Mouse (Mus musculus): ENCODE results near the gene 1700125H20Rik.
"Not testable (repeated sequence)": the region's sequence is repeated elsewhere in the genome, so short reads cannot be mapped to it uniquely, and the experiment has no call there.

1700125H20Rik gene

DNA sequence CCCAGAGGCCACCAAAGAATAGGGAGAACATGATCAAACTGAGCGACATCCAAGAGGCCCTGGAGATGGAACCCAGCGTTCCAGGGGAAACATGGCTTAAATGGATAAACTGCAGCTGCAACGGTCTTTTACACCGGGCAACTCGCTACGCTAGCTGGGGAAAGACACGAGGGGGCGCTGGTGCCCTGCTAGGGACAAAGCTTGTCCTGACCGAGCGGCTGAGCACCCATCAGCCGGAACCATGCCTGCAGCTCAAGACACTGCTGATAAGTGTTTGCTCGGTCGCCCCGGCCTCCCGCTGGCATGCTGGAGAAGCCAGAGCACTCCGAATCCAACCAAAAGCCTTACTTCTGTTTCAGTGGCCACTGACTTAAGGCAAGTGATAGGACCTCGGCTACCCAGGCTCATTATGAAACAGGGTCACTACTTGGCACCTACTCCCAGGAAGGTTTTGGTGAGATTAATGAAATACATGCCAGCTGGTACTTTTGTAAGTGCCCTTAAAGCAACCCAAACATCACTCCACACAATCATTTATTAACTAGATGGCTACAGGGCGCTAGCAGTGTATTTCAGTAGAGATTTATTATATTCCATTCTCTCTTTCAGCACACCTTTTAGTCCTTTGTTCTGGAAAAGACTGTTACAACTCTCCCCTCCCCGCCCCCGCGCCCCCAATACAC, at the start of gene 1700125H20Rik:
1700125H20Rik (plus strand) TSS at position 347 of the 683 bp plus-strand sequence.
- peak; percentile 96 for DNase-seq

DNA sequence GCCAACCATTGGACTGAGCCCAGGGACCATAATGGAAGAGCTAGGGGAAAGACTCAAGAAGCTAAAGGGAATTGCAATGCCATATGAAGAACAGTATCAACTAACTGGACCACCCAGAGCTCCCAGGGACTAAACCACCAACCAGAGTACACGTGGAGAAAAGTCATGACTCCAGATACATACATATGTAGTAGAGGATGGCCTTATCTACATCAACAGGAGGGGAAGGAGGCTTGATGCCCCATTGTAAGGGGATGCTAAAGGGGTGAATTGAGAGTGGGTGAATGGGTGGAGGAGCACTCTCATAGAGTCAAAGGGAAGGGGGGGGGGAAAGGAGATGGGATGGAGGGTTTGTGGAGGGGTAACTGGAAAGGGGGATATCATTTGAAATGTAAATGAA, 48.1 kb upstream of the 1700125H20Rik start:
- no peak for DNase-seq

DNA sequence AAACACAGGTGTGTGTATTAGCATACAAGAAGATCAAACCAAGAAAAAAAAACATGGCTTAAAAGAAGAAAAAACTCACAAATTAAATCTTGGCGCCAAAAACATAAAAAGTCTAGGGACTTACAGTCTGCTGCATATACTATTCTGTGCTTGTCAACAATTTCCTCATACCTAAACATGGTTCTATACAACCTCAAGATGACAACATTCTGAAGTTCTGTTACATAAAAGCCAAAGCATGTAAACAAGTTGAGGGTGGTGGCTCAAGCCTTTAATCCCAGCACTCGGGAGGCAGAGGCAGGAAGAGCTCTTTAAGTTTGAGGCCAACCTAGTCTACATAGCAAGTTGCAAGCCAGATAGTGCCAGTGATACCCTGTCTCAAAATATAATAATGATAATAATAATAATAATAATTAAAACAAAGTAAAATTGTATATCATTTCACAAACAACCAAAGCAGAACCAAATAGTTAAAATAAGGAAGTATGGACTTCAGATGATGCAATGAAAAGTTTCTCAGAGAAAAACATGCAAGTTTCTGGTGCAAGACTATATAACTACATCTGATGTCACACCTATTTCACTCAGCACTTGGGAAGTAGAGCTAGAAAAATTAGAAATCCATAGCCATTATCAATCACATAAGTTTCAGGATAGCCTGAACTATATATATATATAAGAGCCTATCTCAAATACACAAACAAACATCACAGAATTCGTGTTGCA, 46.8 kb upstream of the 1700125H20Rik start:
- DNase-seq, result no peak

DNA sequence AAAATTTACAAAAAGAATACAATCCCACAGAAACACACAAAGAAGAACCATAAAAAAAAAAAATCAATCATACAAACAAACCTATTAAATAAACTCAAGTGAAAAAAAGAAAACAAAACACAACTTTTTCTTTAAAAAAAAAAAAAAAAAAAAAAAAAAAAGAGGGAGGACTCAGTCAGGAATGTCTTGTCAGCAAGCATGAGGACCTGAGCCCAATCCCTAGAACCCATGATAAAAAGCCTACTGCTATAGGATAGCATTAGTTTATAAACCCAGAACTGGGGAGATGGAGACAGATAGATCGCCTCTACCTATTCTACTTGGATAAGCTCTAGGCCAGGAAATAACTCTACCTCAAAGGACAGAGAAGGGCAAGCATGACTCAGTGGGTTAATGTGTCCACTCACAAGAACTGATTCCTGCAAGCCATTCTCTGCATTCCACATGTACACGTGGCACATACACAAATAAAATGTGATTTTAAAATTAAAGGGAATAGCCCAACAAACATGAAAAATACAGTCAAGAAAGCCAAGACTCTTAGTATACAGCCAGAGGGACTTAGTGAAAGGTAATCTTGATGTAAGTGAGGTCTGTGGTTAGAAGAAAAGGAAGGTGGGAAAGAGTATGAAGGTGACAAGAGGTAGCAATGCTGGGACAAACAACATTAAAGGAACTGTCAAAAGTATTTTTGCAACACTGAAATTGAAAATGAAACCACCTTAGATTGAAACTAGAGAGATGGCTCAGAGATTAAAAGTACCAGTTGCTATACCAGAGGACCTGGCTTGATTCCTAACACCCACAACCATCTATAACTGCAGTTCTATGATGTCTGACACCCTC, 43.7 kb upstream of the 1700125H20Rik start:
- no peak for DNase-seq

DNA sequence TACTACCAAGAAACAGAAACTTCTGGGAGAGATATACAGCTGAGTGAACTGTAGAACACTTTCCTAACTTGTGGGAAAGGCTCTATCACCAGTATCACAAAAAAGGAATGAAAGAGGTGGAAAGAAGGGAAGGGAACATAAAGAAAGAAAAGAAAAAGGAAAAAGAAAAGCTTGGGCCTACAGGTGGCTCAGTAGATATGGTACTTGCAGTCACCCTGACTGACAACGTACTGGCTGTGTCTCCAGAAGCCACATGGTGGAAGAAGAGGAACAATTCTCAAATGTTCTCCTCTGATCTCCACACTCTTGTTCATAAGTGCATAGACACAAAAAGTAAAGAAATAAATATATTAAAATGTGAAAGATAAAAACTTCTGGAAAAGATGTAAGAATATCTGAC, 41.3 kb upstream of the 1700125H20Rik start:
- DNase-seq, result no peak

DNA sequence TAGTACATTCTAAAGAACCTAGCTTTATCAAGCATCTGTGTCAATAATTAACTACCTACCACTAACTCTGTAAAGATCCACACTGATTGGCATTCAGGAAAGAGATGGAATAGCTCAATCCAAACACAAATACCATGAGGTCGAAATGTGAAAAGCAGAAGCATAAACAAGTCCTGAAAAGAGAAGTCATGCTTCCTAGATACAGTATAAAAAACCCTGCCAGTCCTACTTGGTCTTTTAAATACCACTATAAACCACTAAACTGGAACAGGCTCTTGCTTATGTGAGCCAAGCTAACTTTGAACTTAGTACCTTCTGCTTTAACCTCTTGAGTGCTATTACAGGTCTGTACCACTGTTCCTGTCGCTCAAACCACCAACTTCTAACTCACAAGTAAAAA, 38.7 kb upstream of the 1700125H20Rik start:
- DNase-seq, result no peak

DNA sequence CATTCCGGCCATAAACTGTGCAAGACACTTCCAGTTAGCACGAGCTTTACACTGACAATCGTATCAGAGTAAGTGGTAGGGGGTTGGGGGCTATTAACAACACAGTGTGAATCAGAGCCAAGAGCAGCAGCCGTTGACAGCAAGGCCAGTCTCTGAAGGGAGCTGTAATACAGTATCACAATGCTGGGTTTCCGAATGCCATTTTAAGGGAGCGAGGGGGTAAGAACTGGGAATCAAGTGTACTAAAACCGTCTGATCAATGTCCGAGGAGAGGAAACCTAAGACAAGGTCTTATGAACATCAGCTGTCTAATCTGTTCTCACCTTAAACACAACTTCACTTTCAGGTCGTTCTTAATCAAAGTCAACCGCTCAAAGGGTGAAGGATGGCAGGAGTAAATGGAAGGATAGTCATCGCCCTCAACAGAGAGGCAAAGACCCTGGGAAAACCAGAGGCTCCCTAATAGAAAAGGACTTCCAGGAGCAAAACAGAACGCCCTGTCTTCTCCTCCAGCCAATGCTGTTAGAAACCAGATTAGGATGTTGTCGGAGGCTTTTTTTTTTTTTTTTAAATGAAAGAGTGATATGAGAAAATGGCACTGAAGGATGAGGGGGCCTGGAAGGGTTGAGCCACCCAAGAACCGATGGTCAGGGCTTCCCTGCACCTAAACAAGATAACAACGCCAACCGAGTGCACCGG, 31.3 kb upstream of the 1700125H20Rik start:
- peak; percentile 21 for DNase-seq

DNA sequence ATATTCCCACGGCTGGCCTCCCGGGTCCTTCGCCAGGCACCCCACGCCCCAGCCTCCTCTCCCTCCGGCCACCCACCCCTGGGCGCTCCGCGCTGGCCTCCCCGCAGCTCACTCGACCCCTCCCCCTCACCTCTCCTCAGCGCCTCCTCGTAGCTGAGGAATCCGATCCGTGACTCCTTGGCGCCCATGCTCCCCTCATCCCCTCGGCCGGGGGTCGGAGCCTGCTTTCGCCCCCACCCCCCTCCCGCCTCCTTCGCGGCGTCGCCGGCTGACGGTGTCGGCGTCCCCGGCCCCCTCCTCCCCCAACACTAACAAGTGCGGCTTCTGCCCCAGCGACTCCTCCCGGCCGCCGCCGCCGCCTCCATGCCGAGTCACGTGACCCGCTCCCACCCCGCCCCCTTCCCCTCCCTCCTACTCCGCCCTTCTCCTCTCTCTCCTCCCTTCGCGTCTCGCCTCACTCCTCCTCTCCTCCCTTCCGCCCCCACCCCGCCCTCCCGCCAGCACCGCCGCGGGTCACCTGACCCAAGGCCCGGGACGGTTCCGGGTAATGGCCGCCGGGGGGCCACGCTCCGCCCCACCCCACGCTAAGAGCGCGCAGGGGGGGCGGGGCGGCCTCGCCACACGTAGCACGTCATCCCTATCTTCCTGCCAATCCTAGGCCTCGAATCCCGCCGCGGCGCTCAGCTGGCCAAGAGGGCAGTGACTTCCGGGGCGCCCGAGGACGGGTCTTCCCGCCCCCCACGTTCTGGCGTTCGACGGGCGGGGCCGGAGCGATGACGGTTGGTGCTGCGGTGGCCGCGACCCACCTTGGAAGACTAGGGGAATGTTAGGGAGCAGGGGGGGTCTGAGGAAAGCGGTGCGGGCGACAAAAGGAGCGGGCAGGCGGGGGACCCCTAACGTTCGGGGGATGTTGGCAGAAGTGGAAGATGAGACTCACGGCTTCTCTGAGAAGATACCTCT, 30.3 kb upstream of the 1700125H20Rik start, which contains the start of gene Usp32:
Usp32 (minus strand) TSS at position 581 of the 960 bp plus-strand sequence.
- DNase-seq, result peak; percentile 98

DNA sequence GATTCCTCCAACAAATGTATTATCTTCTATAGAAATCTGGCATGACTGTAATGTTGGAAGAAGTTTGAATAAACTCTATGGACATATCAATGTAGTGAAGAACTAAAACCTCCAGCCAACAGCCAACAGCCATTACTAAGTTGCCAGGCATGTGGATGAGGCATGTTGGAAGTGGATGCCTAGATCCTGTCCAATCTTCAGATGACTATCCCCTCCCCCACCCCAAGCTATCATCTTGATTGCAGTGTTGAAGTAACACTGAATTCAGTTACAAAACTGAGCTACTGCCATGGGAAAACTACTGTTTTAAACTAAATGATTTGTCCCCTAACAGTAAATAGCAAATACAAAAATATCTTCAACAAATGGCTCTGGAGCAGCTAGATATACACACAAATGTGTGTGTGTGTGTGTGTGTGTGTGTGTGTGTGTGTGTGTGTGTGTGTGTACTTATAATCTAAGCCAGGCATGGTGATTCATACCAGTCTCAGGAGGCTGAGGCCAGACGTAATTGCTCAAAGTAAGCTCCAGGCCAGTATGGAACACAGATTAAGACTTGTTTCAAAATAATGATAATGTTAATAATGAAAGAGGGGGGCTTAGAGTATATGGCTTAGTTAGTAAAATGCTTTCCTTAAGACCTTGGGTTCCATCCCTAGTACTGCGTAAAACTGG, 17.8 kb upstream of the 1700125H20Rik start:
- no peak for DNase-seq

DNA sequence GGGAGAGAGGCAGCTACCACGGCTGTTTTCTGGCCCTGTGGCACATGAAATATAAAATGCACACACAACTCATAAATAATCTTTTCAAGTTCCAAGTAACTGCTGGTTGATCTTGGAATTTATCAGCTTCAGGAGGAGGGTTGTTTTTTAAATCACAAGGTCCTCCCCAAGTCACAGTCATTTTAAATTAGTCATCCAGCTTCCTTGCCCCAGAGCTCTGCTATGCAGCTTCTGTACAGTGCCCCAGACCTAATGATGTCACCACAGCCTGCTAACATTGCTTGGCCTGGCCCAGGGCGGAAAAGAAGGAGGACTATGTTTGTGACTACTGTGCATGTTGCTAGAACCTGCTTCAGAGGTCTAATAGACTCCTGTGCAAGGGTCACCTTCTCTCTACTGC, 12.9 kb upstream of the 1700125H20Rik start:
- DNase-seq, result no peak

DNA sequence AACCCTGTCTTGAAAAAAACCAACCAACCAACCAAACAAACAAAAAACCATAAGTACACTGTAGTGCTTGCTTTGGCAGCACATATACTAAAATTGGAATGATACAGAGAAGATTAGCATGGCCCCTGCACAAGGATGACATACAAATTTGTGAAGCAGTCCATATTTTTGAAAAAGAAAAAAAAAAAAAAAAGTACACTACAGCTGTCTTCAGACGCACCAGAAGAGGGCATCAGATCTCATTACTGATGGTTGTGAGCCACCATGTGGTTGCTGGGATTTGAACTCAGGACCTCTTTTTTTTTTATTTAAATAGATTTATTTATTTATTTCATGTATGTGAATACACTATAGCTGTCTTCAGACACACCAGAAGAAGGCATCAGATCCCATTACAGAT, 7.2 kb upstream of the 1700125H20Rik start:
- not testable (repeated sequence) for DNase-seq

DNA sequence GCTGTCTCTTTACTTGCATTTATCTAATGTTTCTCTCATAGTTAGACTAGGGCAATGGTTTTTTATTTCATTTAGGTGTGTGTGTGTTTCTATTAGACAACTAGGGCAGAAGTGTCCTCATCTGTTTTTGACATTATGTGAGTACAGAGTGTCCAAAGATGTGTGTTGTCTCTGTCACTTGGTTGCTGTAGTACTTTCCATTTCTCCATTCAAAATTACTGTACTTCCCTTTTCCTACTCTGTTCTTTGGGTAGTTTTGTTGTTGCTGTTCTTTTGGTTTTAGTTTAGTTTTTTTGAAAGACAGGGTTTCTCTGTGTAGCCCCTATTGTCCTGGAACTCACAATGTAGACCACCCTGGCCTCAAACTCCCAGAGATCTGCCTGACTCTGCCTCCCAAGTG, 5.8 kb upstream of the 1700125H20Rik start:
- DNase-seq, result no peak

DNA sequence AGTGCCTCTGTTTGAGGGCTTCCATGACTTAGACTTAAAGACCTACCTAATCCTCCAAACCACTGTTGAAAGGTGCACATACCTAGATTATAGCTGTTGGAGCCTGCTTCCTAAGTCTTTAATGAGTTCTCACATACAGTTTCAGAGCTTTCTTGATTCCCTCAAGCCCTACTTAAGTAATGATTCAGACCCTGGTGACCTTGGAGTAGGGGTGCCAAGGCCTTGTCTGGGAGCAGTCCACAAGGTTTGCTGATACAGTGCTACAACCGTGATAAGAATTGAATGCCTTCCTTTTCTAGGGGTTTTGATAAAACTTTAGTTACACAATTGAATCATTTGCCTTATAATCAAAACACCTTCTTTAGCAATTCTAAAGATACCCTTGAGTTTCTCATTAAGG, 2.7 kb upstream of the 1700125H20Rik start:
- DNase-seq, result no peak

DNA sequence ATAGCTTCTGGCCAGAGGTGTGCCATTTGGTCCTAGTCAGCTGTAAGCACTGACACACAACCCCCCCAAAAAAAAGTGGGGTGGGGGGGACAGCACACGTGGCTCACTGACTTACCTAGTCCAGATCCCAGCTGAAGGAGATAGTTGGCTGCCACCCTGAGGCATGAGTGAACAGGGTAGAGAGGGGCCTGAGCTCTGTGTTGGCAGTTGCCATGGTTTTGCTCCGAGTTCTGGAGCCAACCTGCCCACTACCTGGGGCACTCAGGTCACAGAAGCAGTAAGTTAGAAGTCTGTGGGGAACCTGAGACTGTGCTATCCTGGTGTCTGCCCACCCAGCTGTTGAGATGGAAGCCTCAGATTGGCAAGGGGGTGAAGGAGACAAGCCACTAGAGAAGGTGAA, 629 bp downstream of the 1700125H20Rik start:
- no peak for DNase-seq

DNA sequence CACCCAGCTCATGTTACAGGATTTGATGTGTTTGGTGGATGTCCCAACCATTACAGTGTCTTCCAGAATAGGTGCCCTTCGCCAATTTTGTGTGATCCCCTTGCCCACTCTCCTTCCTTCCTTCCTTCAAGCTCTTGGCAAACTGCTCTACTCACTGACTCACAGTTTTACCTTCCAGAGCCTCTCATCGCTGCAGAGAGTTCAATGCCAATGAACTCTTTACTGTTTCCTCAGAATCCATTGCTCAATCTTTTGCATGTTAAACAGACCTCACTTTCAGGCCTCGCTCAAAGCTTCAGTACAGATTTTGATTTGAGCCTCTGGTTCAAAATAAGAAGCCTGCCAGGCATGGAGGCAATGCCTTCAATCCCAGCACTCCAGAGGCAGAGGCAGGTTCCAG, 5.7 kb downstream of the 1700125H20Rik start:
- DNase-seq, result no peak

DNA sequence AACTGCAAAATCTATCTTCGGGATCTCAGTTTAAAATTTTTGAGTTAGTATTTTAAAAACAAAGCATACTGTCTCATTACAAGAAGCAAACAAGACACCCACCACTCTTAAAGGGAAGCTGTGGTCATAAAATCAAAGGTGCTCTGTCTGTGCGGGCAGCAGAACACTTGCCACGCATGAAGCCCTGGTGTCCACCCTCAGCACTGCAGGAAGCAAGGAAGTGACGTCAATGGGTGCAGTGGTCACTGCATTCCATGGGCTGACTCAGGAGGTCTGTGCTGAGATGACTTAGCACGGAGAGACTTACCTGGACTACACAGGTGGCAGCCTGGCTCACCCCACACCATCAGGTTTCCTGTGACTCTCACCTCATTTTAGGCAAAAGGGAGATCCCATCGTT, 7.6 kb downstream of the 1700125H20Rik start:
- DNase-seq, result no peak

DNA sequence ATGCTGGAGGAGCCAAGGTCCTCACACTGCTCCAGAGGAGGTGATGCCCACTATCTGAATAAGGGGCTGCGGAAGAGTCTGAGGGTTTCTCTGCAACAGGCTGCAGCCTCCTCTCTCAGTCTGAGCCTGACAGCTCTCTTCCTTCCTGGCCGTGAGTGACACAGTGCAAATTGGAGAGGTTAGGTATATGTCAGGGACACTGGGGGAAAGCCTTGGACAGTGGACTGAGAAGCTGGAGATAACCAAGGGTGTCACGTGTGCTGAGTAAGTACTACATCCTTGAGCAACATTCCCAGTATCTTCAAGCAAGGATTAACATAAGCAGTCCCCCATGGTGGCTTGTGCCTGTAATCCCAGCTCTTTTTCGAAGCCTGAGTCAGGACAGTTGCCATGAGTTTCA, 8.2 kb downstream of the 1700125H20Rik start:
- no peak for DNase-seq

DNA sequence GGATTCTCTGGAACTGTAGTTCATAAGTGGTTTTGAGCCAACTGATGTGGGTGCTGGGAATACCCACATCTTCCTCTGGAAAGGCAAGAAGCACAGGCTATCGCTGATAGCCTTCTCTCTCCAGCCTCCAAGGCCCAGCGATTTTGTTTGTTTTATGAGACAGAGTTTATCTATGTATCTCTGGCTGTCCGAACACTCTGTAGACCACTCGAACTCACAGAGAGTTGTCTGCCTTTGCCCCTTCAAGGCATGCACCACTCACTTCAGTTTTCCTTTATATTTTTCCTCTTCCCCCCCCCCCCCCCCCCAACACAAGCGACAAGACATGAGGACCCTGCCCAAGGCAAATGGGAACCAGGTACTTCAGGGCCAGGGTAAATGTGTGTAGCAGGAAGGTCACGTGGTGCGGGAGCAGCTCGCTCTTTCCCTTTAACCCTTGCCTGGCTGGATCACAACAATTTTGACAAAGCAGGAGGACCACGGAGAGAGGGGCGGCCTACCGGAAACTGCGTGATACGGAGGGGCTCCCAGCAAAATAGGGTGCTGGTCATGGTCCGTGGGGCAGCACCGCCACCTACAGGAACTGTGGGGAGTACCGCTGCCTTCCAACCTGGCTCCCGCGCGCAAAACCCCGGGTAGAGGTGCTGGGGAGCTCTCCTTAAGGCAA, 12.5 kb downstream of the 1700125H20Rik start:
- DNase-seq, result peak; percentile 83

DNA sequence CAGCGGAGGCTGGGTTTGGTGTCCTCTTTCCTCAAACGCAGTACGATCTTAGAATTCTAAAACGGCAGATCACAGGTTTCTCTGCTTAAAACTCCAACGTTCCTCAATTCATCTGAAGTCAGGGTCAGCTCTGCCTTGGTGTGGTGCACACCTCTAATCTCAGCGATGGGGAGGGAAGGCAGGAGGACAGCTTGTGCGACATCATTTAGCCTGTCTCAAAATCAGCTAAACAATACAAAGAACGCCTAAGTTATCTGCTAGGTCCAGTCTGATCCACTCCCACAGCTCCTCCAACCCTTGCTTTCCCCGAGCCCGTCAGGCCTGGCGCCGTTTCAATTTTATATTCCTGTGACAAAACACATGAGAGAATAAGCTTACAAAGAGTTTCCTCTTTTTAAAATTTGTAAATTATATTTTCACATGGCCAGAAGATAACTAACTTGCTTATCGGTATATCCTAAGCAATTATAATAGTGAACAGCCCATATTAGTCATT, 13.1 kb downstream of the 1700125H20Rik start:
- peak; percentile 52 for DNase-seq

DNA sequence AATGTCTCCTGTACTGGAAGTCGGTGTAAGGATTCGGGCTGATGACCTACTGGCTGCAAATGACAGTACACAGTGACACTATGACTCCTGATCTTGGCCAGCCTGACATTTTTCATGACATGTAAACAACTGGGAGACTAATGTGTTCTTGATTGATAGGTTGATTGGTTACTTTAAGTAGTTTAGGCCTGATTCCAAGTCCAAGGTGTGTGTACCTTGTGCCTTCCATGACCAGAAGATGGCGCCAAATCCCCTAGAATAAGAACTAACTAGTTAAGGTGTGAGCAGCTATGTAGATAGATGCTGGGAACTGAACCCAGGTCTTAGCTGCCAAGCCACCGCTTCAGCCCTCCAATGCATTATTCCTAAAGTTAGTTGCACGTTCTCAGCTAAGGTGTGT, 13.9 kb downstream of the 1700125H20Rik start:
- DNase-seq, result peak; percentile 61
